In genomic region chr16:34902761-34903160, GRCm38 (mm10) we compare ENCODE assay signal across 13 mouse cellular contexts.
A peak's percentile ranks its signal among the peaks of the same experiment; 100 is the strongest.
DNase-seq lines count a peak whose midpoint lies in the region; ATAC-seq and TF ChIP-seq lines count a peak whose summit lies in the region.
"Had no signal": no experiment of that assay in that cellular context is flagged by ENCODE, and none has a peak within 500 bp of the region (broad histone marks: within the 10 kb centered on the region; RNA-seq: fewer than 3 reads in every experiment).

No protein-coding gene starts in this region.

- no peak for DNase-seq in gastrocnemius, adult 2 months
- no peak for DNase-seq in gastrocnemius, postnatal 4 days (ENCODE audit: low spot score in 2 of 2)
- DNase-seq in hindbrain, postnatal 0 days (ENCODE audit: low spot score), result no peak
- no peak for DNase-seq in hindbrain, embryonic 10.5 days (ENCODE audit: low spot score)
- DNase-seq in midbrain, embryonic 11.5 days (ENCODE audit: low spot score, missing footprints), result no peak
- no peak for DNase-seq in spleen, postnatal 4 days (ENCODE audit: low spot score in 2 of 2)

- ATAC-seq in hindbrain, postnatal 0 days, result peak; percentile 5; the same call in 1 of the 2 replicates
- ATAC-seq in midbrain, embryonic 11.5 days (ENCODE audit: low FRiP score), result 0 out of 2 replicates have a peak, but pooled peaks have one; percentile 4
- ATAC-seq in midbrain, embryonic 13.5 days, result no peak
- ATAC-seq: inflammation-experienced regulatory T-cells, adult 6 months had no signal

- TF ChIP-seq CTCF in gastrocnemius, adult 2 months (IDR thresholded peaks at IDR 0.05), result no peak
- TF ChIP-seq CTCF in hindbrain, postnatal 0 days (IDR thresholded peaks at IDR 0.05; ENCODE audit: low read depth), result no peak

- WGBS in hindbrain, postnatal 0 days, result 86% methylated on average over 8 of the region's 8 CpGs
- WGBS in hindbrain, embryonic 10.5 days, result 85% methylated on average over 8 of the region's 8 CpGs
- 83% methylated on average over 8 of the region's 8 CpGs for WGBS in midbrain, embryonic 11.5 days
- WGBS in midbrain, embryonic 13.5 days, result 84% methylated on average over 8 of the region's 8 CpGs

- peak overlapping the region; percentile 54 for H3K27ac ChIP-seq in gastrocnemius, adult 2 months
- H3K27ac ChIP-seq in hindbrain, postnatal 0 days, result no peak overlapping the region
- no peak overlapping the region for H3K27ac ChIP-seq in hindbrain, embryonic 10.5 days
- no peak overlapping the region for H3K27ac ChIP-seq in midbrain, embryonic 11.5 days (ENCODE audit: low read depth, low read length)
- no peak overlapping the region for H3K27ac ChIP-seq in midbrain, embryonic 13.5 days
- H3K27ac ChIP-seq: embryonic facial prominence, embryonic 12.5 days; limb, embryonic 15.5 days; liver, embryonic 13.5 days; midbrain, embryonic 12.5 days had no signal

- H3K9me3 ChIP-seq in hindbrain, postnatal 0 days (ENCODE audit: low read length), result no peaks in the 10 kb centered on the region
- H3K9me3 ChIP-seq in hindbrain, embryonic 10.5 days, result no peaks in the 10 kb centered on the region
- no peaks in the 10 kb centered on the region for H3K9me3 ChIP-seq in midbrain, embryonic 11.5 days (ENCODE audit: control insufficient read depth, low read length)
- H3K9me3 ChIP-seq in midbrain, embryonic 13.5 days, result no peaks in the 10 kb centered on the region
- H3K9me3 ChIP-seq: embryonic facial prominence, embryonic 12.5 days; heart, embryonic 12.5 days; limb, embryonic 15.5 days; liver, embryonic 13.5 days; midbrain, embryonic 12.5 days had no signal

- no peak overlapping the region for H3K4me2 ChIP-seq in hindbrain, postnatal 0 days (ENCODE audit: low read depth, low read length)
- H3K4me2 ChIP-seq in midbrain, embryonic 11.5 days, result no peak overlapping the region
- H3K4me2 ChIP-seq in midbrain, embryonic 13.5 days (replicated peaks), result no peak overlapping the region
- H3K4me2 ChIP-seq: embryonic facial prominence, embryonic 12.5 days; heart, embryonic 12.5 days; limb, embryonic 15.5 days; liver, embryonic 13.5 days; midbrain, embryonic 12.5 days had no signal

- no peak overlapping the region for H3K4me3 ChIP-seq in gastrocnemius, adult 2 months
- no peak overlapping the region for H3K4me3 ChIP-seq in hindbrain, postnatal 0 days (ENCODE audit: low read length)
- no peak overlapping the region for H3K4me3 ChIP-seq in hindbrain, embryonic 10.5 days
- H3K4me3 ChIP-seq in midbrain, embryonic 11.5 days (ENCODE audit: low read depth, low read length), result no peak overlapping the region
- H3K4me3 ChIP-seq in midbrain, embryonic 13.5 days (replicated peaks), result no peak overlapping the region
- H3K4me3 ChIP-seq: embryonic facial prominence, embryonic 12.5 days; heart, embryonic 12.5 days; limb, embryonic 15.5 days; liver, embryonic 13.5 days; midbrain, embryonic 12.5 days had no signal

- peaks cover 6% of the 10 kb centered on the region for H3K4me1 ChIP-seq in hindbrain, postnatal 0 days (ENCODE audit: insufficient read depth, low read length)
- peaks cover 25% of the 10 kb centered on the region for H3K4me1 ChIP-seq in hindbrain, embryonic 10.5 days (replicated peaks)
- H3K4me1 ChIP-seq in midbrain, embryonic 11.5 days (ENCODE audit: control insufficient read depth, insufficient read depth, low read length), result peaks cover 17% of the 10 kb centered on the region
- H3K4me1 ChIP-seq in midbrain, embryonic 13.5 days (replicated peaks), result peaks cover 22% of the 10 kb centered on the region
- H3K4me1 ChIP-seq: liver, embryonic 13.5 days had no signal

- no peaks in the 10 kb centered on the region for H3K36me3 ChIP-seq in hindbrain, postnatal 0 days (ENCODE audit: insufficient read depth, low read length)
- H3K36me3 ChIP-seq in hindbrain, embryonic 10.5 days, result no peaks in the 10 kb centered on the region
- H3K36me3 ChIP-seq in midbrain, embryonic 11.5 days (ENCODE audit: control insufficient read depth, insufficient read depth, low read length), result no peaks in the 10 kb centered on the region
- H3K36me3 ChIP-seq in midbrain, embryonic 13.5 days, result no peaks in the 10 kb centered on the region
- H3K36me3 ChIP-seq: embryonic facial prominence, embryonic 12.5 days; heart, embryonic 12.5 days; limb, embryonic 15.5 days; liver, embryonic 13.5 days; midbrain, embryonic 12.5 days had no signal

- intact Hi-C loops in gastrocnemius, adult 2 months (cut with DNase I), result loop anchor here (1.0 to 2.0 kb wide), 2 partner anchors 20 to 65 kb away; no protein-coding TSS in a partner anchor

- H3K9ac ChIP-seq in hindbrain, postnatal 0 days (replicated peaks; ENCODE audit: low read length), result no peak overlapping the region
- H3K9ac ChIP-seq in midbrain, embryonic 11.5 days (ENCODE audit: low read length), result no peak overlapping the region
- no peak overlapping the region for H3K9ac ChIP-seq in midbrain, embryonic 13.5 days (replicated peaks)
- H3K9ac ChIP-seq: embryonic facial prominence, embryonic 12.5 days; heart, embryonic 12.5 days; limb, embryonic 15.5 days; liver, embryonic 13.5 days; midbrain, embryonic 12.5 days had no signal

- no peaks in the 10 kb centered on the region for H3K27me3 ChIP-seq in hindbrain, postnatal 0 days (ENCODE audit: insufficient read depth, low read length)
- no peaks in the 10 kb centered on the region for H3K27me3 ChIP-seq in hindbrain, embryonic 10.5 days (ENCODE audit: insufficient read depth, poor library complexity, severe bottlenecking)
- no peaks in the 10 kb centered on the region for H3K27me3 ChIP-seq in midbrain, embryonic 11.5 days (ENCODE audit: control insufficient read depth, insufficient read depth, low read length)
- H3K27me3 ChIP-seq in midbrain, embryonic 13.5 days, result peaks cover 3% of the 10 kb centered on the region; the same call in 1 of the 2 replicates
- H3K27me3 ChIP-seq: embryonic facial prominence, embryonic 12.5 days; liver, embryonic 13.5 days had no signal
